9 mouse cellular contexts compared by ENCODE assay signal in the genomic region with DNA sequence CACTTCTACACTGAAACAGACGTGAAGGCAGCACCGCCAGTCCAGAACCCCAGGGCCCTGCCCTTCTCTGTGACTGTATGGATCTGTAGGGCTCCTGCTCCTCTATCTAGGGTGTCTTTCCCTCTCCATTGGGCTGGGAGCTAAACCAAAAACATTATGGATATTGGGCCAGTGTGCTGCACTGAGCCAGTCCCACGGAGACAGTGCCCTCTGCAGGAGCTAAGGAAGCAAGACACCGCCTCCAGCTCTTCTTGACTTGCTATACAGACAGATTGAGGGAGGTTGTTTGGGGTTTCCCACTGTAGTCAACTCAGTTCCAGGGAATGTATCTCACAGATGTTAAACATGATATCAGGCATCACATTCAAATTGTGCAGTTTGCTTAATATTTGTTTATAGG.
A peak's percentile ranks its signal among the peaks of the same experiment; 100 is the strongest.
DNase-seq lines count a peak whose midpoint lies in the region; TF ChIP-seq lines count a peak whose summit lies in the region.
"Had no signal": no experiment of that assay in that cellular context is flagged by ENCODE, and none has a peak within 500 bp of the region (broad histone marks: within the 10 kb centered on the region; RNA-seq: fewer than 3 reads in every experiment).

No protein-coding gene starts in this region.

- H3K4me1 ChIP-seq in E14TG2a.4 (replicated peaks; ENCODE audit: low read depth, low read length), result peaks cover 16% of the 10 kb centered on the region
- H3K4me1 ChIP-seq: embryonic facial prominence, embryonic 15.5 days had no signal

- H3K9me3 ChIP-seq in E14TG2a.4 (ENCODE audit: low read length), result no peaks in the 10 kb centered on the region
- H3K9me3 ChIP-seq: embryonic facial prominence, embryonic 15.5 days; limb, embryonic 13.5 days had no signal

- DNase-seq in layer of hippocampus, adult 11-12 months (ENCODE audit: low spot score), result peak; percentile 17
- no peak for DNase-seq in layer of hippocampus, adult 9-11 months
- DNase-seq in R1 (ENCODE audit: low read depth, low spot score), result peak; percentile 61
- peak; percentile 57 to 61 for DNase-seq in kidney, postnatal 25 days
- no peak for DNase-seq in ovary, postnatal 36 days (ENCODE audit: low spot score)
- no peak for DNase-seq in spleen, postnatal 10 days (ENCODE audit: low spot score in 2 of 2)

- no peaks in the 10 kb centered on the region for H3K36me3 ChIP-seq in E14TG2a.4 (ENCODE audit: insufficient read depth, low read length)
- H3K36me3 ChIP-seq: limb, embryonic 13.5 days had no signal

- peaks cover 4% of the 10 kb centered on the region; the same call in 1 of the 2 replicates for H3K27me3 ChIP-seq in E14TG2a.4 (ENCODE audit: insufficient read depth, low read length)
- H3K27me3 ChIP-seq: embryonic facial prominence, embryonic 15.5 days; limb, embryonic 13.5 days had no signal

- TF ChIP-seq CTCF in E14TG2a.4 (conservative IDR thresholded peaks at IDR 0.05; ENCODE audit: low read length), result peak; percentile 60

- peak overlapping the region; percentile 50 for H3K4me3 ChIP-seq in E14TG2a.4 (replicated peaks; ENCODE audit: low read length)
- H3K4me3 ChIP-seq: embryonic facial prominence, embryonic 15.5 days; limb, embryonic 13.5 days had no signal

Comparison
In these comparisons a context has a peak if more than half of its experiments do, and no peak if none do; other contexts are left out.
1. DNase-seq: peak in layer of hippocampus, adult 11-12 months (single experiment), R1 (single experiment) and kidney, postnatal 25 days (2 of 2); none in layer of hippocampus, adult 9-11 months (single experiment), ovary, postnatal 36 days (single experiment) and spleen, postnatal 10 days (0 of 2).